Mouse (Mus musculus): ENCODE measurements around the gene Bcl7a. TPM values are rescaled to one million over a fixed set of nuclear protein-coding genes. Genes with fewer than 3 reads are reported as not detected.

The Bcl7a gene
- total RNA-seq, 4 experiments from 2014 or later, result 9.7 to 15.1 (median 13.2) TPM

DNA sequence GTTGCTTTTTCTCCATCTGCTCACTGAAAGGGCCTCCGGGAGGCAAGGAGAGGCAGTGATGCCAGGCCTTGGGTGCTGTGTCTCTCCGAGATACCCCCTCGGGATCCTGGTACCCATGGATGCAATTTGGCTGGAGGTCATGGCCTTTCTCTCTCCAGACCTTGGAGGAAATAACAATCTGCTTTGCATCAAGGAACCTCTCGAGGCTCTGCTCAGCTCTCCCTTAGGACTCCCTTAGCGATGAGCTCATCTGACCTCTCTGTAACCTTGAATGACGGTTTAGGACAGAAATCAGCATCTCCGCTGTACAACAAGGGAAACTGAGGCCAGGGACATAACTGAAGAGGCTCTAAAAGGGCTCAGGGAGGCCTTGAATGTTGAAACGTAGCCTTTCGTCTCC, 35.1 kb downstream of the Bcl7a start:
- DNase-seq, result no peak

DNA sequence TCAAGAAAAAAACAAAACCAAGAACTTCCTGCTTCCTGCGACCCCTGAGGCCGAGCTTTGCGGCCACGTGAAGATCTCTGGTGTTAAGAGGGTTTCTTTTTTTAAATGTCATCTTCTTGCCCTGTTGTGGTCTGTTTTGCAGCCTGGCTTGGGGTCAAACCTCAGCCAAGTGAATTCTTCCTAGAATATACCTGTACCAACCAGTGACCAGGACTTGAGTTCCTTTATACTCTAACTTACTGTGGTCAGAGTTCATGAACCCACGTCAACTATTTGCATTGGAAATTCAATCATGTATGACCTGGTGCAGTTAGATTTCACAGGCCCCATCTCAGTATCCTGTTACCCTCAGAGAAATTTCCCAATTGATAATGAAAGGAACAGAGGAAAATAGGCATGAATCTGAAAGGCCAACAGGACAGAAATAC, 35.9 kb downstream of the Bcl7a start:
- no peak for DNase-seq

GRCm38 (mm10) chr5:123381968-123382367, 38.3 kb downstream of the Bcl7a start:
- peak; percentile 53 for DNase-seq

GRCm38 (mm10) chr5:123382686-123383085, 39.1 kb downstream of the Bcl7a start:
- no peak for DNase-seq

DNA sequence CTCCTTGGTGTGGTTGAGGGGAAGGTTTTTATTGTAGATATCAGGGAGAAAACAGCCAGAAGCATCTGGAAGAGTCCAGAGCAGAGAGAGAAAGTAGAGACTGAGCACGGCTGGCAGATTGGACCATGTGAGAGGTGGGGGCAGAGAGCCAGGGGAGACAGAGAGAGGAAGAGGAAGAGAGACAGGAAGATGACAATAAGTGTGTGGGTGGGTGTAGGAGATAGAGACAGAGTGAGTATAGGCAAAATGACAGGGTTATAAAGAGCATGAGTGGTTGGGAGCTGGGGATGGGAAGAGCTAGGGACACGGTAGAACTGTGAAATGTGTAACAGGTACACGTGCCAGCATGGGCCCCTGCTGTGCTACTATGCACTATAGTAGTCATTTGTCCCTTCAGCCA, 44.8 kb downstream of the Bcl7a start:
- DNase-seq, result no peak

DNA sequence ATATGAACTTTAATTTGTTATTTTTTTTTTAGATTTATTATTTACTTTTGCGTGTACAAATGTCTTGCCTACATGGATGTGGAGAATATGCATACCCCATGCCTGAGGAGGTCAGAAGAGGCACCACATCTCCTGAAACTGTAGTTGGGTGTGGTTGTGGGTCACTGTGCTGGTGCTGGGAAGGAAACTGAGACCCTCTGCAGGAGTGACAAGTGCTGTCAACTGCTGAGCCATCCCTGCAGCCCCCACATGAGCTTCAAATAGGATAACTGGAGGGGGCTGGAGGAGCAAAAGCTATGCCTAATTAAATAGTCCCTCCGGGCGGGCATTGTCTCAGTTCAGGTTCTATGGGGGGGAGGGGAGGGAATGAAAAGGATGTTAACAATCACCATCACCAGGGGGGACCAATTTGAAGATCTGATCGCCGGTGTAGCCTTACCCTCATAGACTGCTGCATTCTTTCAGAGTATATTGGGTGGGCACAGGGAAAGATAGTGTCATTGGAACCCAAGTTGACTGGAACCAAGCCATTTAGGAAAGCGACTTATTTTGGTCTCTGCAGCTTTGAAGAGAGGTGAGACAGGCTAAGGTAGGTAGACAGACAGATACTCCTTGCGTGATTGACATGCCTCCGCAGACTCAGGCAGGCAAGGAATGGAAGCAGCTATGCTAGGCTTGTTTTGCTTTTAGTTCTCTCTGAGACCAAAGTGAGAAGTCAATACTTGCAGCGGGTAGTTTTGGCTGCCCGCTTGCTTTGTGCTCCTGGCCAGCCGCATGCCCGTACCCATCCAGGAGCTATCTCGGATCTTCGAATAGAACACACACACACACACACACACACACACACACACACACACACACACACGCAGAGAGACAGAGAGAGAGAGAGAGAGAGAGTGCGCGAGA, 47.2 kb downstream of the Bcl7a start:
- no peak for DNase-seq

- DNase-seq, result no peak
Measured at GRCm38 (mm10) chr5:123391442-123391809, 47.8 kb downstream of the Bcl7a start.

DNA sequence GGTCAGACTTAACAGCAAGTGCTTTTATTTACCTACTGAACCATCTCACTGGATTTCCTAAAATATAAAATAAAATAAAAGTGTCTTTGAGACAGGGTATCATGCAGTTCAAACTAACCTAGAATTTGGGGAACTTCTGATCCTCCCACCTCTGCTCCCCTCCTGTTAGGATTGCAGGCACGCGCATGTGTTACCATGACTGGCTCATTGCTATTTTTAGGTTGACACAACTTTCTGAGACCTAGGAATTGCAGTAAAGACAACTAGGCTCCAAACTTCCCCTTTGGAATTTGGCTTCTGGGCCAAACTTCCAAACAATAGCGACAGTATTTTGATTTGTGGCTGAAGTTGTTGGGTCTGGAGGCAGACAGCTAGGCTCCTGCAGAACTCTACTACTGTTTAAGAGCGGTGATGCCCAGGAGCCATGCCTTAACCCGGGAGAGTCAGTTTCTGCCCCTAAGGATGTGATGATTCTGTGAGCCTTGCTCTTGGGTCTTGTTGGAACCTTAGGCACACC, 50.2 kb downstream of the Bcl7a start:
- no peak for DNase-seq

DNA sequence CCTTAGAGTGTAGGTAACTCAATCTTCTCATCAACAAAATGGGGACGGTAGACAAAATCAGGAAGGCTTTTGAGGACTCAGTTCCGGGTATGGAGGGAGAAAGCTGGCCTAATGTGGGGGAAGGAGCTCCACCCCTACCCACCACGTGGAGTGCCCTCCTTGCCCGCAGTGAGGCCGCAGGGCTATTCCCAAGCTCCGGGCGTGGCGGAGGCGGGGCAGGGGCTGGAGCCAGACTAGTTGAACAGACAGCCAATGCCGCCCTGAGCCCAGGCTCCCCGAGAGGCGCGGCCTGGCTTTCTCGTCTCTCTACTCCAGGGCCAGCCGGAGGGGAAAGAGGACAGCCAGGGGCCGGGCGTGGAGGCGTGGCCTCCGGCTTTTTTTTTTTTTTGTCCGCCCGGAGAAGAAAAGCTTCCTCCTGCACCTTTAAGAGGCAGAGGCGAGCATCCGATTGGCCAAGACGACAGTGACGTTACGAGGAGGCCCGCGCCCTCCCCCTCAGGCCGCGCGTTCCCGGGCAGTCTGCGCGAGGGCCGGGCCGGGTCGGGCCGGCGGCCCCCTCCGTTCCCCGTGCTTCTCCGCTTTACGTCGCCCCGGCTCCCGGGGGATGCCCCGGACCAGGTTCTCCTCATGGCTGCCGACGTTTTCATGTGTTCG, 50.8 kb downstream of the Bcl7a start, which contains the start of gene Mlxip:
TSS of gene Mlxip (plus strand) at position 496 of the 654 bp plus-strand sequence.
- DNase-seq, result peak; percentile 98

DNA sequence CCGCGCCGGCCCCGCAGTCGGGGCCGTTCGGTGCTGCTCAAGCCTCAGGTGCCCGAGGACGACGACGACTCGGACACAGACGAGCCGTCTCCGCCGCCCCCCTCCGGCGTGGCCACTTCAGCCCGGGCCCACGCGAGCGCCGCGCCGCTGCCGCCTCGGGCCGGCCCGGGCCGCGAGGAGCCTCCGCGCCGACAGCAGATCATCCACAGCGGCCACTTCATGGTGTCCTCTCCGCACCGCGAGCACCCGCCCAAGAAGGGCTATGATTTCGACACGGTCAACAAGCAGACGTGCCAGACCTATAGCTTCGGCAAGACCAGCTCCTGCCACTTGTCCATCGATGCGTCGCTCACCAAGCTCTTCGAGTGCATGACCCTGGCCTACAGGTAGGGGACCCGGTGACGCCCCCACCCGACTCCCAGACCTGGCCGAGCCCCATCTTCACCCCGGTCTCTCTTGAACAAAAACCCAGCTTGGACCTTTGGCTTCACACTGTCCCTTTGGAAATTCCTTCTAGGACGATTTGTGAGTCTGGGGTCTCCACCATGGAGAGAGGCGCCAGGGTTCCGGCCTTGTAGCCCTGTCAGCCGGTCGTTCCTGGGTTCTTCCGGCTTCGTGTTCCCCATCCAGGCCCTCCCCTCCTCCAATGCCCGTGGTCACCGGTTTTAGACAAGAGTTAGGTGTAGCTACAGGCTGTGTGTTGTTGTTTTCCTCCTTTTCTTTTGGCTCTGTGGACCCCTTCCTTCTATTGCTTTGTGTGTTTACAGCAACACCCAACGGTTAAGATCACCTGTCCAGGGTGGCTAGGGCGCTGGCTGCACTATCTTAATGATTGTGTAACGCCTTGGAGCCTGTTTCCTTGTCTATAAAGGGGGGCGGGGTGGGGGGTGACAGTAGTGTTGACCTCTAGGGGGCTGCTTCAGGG, 51.6 kb downstream of the Bcl7a start:
- DNase-seq, result no peak

- DNase-seq, result no peak
Measured at GRCm38 (mm10) chr5:123396901-123397464, 53.3 kb downstream of the Bcl7a start.

DNA sequence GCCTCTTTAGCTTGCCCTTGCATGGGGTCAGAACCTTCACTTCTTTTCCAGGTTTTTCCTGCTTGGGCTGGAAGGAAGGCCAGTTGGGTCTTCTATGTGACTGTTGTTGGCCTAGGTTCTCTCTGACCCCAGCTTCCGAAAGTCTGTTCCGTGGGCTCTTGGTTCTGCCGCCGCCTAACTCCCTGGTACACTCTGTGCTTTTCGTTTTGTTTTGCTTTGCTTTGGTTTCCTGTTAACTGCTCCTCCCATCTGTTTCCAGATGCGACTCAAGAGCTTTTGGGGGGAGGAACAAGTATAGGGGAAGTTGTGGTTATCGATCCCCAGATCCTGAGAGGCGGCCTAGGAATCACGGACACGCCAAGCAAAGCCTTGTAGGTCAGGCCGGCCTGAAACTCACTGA, 54.2 kb downstream of the Bcl7a start:
- no peak for DNase-seq

DNA sequence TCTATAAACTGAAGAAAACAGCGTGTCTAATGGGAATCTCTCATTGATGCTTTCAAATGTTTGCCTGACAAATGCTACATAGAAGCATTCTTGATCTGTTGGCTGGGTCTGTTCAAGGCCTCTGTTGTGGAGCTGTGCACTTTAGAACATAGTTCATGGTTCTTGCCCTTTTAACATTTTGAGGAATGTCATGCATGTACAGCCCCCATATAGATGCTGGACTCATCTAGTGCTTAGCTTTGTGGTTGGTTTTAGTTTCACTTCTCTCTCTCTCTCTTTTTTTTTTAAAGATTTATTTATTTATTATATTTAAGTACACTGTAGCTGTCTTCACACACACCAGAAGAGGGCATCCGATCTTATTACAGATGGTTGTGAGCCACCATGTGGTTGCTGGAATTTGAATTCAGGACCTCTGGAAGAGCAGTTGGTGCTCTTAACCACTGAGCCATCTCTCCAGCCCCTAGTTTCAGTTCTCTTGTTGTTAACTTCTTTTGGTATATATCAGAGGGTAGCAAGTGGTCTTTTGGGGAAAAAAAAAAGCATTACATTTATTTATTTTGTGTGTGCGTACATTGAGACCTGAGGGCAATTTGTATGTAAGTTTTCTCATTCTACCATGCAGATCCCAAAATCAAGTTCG, 55.3 kb downstream of the Bcl7a start:
- DNase-seq, result no peak

GRCm38 (mm10) chr5:123404480-123404879, 60.8 kb downstream of the Bcl7a start:
- no peak for DNase-seq

- no peak for DNase-seq
Measured at GRCm38 (mm10) chr5:123406952-123407351, 63.3 kb downstream of the Bcl7a start.

- DNase-seq, result no peak
Measured at GRCm38 (mm10) chr5:123408176-123408575, 64.5 kb downstream of the Bcl7a start.

DNA sequence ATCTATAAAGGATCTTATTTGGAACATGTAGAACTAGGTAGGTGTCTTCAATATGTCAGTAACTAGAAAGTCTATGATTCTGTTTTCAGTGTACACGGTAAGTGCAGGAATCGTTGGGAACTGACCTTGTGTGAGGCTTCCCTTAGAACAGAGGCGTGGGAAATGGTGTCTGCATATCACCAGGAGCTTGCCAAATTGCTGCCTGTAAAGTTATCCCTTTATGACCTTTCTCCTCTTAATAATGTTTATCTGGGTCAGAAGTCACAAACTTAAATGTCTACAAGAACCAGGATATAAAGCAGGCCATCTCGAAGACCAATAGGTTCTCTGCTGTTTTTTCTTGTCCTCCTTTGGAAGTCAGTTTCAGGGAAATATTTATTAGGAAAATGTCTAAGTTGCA, 68.6 kb downstream of the Bcl7a start:
- DNase-seq, result no peak

GRCm38 (mm10) chr5:123413866-123414363, 70.3 kb downstream of the Bcl7a start:
- no peak for DNase-seq

DNA sequence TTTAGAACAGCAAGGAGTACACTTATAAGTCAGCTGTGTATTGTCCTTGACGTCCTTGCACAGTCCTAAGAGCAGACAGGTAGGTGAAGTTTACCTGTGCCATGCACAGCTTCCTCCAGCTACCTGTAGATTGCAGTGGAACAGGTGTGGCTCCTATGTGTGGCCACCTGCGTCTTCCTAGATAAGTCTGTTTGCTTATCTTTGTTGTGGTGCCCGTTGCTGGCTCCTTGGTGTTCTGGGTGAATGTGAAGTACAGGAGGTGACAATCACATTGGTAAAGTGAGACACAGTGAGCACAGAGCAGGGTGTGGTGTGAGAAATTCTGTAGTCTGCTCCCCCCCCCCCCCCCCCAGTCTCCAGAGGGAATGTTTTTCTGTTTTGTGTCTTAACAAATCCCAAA, 72.5 kb downstream of the Bcl7a start:
- DNase-seq, result no peak

DNA sequence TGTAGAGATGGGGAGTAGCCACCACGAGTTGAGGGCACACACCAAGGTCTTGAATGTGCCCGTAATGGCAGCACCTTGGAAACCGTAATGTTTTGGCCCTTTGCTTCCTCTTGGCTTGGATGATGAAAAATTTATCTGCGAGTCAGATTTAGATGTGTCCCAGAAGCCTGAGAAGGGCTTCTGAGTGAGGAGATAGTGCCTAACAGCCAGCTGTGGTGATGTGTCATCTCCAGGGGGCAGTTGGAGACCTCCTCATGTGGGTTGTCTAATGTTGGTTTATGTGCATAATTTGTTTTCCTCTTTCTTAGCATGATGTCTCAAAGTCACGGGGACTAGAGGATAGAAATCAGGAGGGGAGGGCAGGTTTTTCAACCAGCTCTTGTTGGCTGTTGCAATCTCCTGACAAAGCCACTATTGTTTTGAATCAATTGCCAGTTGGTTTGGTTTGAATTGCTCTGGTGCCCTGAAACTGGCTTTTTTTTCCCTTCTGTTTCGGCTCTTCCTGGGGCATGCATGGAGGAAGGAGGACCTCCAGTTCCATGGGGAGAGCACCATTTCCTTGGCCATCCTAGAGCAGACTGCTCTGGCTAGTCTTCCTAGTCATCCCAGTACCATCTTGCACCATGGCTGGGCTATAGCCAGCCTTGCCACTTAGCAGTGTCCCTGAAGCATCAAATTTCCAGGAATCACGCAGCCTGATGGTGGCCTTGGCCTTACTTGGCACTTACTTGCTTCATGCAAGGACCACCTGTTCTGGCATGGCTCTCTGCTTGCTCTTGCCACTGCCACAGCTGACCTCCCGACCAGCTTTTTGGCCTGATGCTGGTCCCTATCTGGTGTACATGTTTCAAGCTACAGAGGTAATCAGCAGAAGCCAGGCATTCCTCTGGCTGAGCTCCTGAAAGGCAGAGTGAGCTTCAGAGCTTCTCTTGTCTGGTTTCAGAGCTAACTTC, 73.2 kb downstream of the Bcl7a start:
- DNase-seq, result no peak
